ENCODE assay signal across 12 mouse cellular contexts in the genomic region with DNA sequence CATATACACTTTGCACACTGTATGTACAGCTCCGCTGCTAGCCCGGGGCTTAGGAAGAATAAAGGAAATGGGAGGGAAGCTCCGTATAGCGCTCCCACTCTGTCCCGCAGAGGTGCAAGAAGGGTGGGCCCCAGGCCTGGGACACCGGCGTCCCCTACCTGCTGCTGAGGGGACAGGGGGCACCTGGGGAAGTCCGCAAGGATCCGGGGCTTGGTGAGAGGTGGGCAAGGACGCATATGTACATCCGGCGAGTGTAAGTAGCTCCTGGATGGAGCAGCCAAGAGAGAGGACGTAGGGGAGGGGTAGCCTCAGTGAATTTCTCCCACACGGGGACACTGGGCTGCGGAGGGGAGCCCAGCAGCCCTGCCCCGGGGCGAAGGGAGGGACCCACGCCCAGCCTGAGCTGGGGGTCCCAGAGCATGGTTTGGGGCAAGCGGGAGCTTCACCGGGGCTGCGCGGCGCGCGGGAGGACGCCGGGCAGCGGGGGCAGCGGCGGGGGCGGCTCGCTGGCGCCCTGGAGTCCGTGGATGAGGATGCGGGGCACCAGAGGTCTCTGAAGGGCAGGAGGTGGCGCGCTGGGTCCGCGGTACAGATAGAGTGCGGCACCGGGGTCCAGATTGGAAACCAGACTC. TPM values are rescaled to one million over a fixed set of nuclear protein-coding genes. Genes with fewer than 3 reads are reported as not detected.
DNase-seq lines count a peak whose midpoint lies in the region; ATAC-seq and TF ChIP-seq lines count a peak whose summit lies in the region.
"Had no signal": no experiment of that assay in that cellular context is flagged by ENCODE, and none has a peak within 500 bp of the region (broad histone marks: within the 10 kb centered on the region; RNA-seq: fewer than 3 reads in every experiment).

No protein-coding gene starts in this region.

- no peak for TF ChIP-seq CTCF in kidney, adult 2 months (conservative IDR thresholded peaks at IDR 0.05; ENCODE audit: insufficient read depth, insufficient read length, low read depth, low read length)
- TF ChIP-seq CTCF in midbrain, postnatal 0 days (IDR thresholded peaks at IDR 0.05), result no peak

- H3K4me3 ChIP-seq in kidney, adult 2 months (ENCODE audit: insufficient read depth, low read depth, low read length), result peak overlapping the region; percentile 6; the same call in 1 of the 2 replicates
- H3K4me3 ChIP-seq in embryonic facial prominence, embryonic 14.5 days (ENCODE audit: low read depth, low read length), result peak overlapping the region; percentile 8
- peak overlapping the region; percentile 29 for H3K4me3 ChIP-seq in hindbrain, embryonic 16.5 days (ENCODE audit: low read length)
- peak overlapping the region; percentile 27 for H3K4me3 ChIP-seq in midbrain, postnatal 0 days (ENCODE audit: low read depth, low read length)

- no peaks in the 10 kb centered on the region for H3K9me3 ChIP-seq in embryonic facial prominence, embryonic 14.5 days (ENCODE audit: control insufficient read depth, low read length)
- H3K9me3 ChIP-seq in hindbrain, embryonic 16.5 days (ENCODE audit: control insufficient read depth, low read length), result no peaks in the 10 kb centered on the region
- H3K9me3 ChIP-seq in midbrain, postnatal 0 days (ENCODE audit: low read length), result no peaks in the 10 kb centered on the region

- H3K27me3 ChIP-seq in kidney, adult 2 months (replicated peaks; ENCODE audit: control insufficient read depth, insufficient read depth, low read length), result 0 out of 2 replicates have a peak, but pooled peaks cover 1% of the 10 kb centered on the region
- peaks cover 80% of the 10 kb centered on the region for H3K27me3 ChIP-seq in embryonic facial prominence, embryonic 14.5 days (replicated peaks; ENCODE audit: control insufficient read depth, insufficient read depth, low read length)
- peaks cover 77% of the 10 kb centered on the region for H3K27me3 ChIP-seq in hindbrain, embryonic 16.5 days (replicated peaks; ENCODE audit: control insufficient read depth, insufficient read depth, low read length)
- H3K27me3 ChIP-seq in midbrain, postnatal 0 days (ENCODE audit: insufficient read depth, low read length), result peaks cover 37% of the 10 kb centered on the region

- no peak overlapping the region for H3K9ac ChIP-seq in embryonic facial prominence, embryonic 14.5 days (ENCODE audit: low read depth, low read length)
- H3K9ac ChIP-seq in hindbrain, embryonic 16.5 days (ENCODE audit: low read depth, low read length), result peak overlapping the region; percentile 48
- peak overlapping the region; percentile 37 for H3K9ac ChIP-seq in midbrain, postnatal 0 days (replicated peaks; ENCODE audit: low read length, poor library complexity, severe bottlenecking)

- no peak overlapping the region for H3K4me2 ChIP-seq in embryonic facial prominence, embryonic 14.5 days (ENCODE audit: low read depth, low read length)
- peak overlapping the region; percentile 45 for H3K4me2 ChIP-seq in hindbrain, embryonic 16.5 days (ENCODE audit: low read length)
- H3K4me2 ChIP-seq in midbrain, postnatal 0 days (ENCODE audit: low read depth, low read length, poor library complexity, severe bottlenecking), result peak overlapping the region; percentile 40

- no peak for DNase-seq in kidney, adult 2 months
- no peak for DNase-seq in kidney, postnatal 36 days
- DNase-seq in embryonic facial prominence, embryonic 14.5 days (ENCODE audit: low spot score), result no peak
- no peak for DNase-seq in midbrain, postnatal 0 days (ENCODE audit: low spot score)
- DNase-seq in thymus, adult 18-20 months, result no peak
- DNase-seq in urinary bladder, adult 2 months (ENCODE audit: low spot score), result no peak
- DNase-seq in urinary bladder, postnatal 14 days (ENCODE audit: low spot score), result no peak
- DNase-seq: spleen, adult 18-20 months; thymus, postnatal 4 days had no signal

- ATAC-seq in embryonic facial prominence, embryonic 14.5 days (ENCODE audit: low read depth), result no peak
- no peak for ATAC-seq in hindbrain, embryonic 16.5 days
- ATAC-seq in midbrain, postnatal 0 days (ENCODE audit: low FRiP score), result no peak

- TF ChIP-seq POLR2A in kidney, adult 2 months (IDR thresholded peaks at IDR 0.05; ENCODE audit: low read depth, low read length), result no peak

- WGBS in kidney, adult 2 months, result 4% methylated on average over 40 of the region's 41 CpGs
- 3% methylated on average over 30 of the region's 41 CpGs for WGBS in embryonic facial prominence, embryonic 14.5 days
- WGBS in hindbrain, embryonic 16.5 days, result 2% methylated on average over 40 of the region's 41 CpGs
- under 1% methylated on average over 25 of the region's 41 CpGs for WGBS in midbrain, postnatal 0 days

- no peaks in the 10 kb centered on the region for H3K36me3 ChIP-seq in kidney, adult 2 months (ENCODE audit: control insufficient read depth, insufficient read depth, low read length)
- peaks cover 16% of the 10 kb centered on the region; the same call in 1 of the 2 replicates for H3K36me3 ChIP-seq in embryonic facial prominence, embryonic 14.5 days (ENCODE audit: control insufficient read depth, insufficient read depth, low read length)
- H3K36me3 ChIP-seq in hindbrain, embryonic 16.5 days (ENCODE audit: control insufficient read depth, insufficient read depth, low read length), result peaks cover 7% of the 10 kb centered on the region; the same call in 1 of the 2 replicates
- H3K36me3 ChIP-seq in midbrain, postnatal 0 days (ENCODE audit: insufficient read depth, low read length), result peaks cover 6% of the 10 kb centered on the region

- no peak overlapping the region for H3K27ac ChIP-seq in kidney, adult 2 months (ENCODE audit: insufficient read depth, low read depth, low read length)
- no peak overlapping the region for H3K27ac ChIP-seq in embryonic facial prominence, embryonic 14.5 days (replicated peaks; ENCODE audit: low read depth, low read length)
- peak overlapping the region; percentile 68 for H3K27ac ChIP-seq in hindbrain, embryonic 16.5 days (ENCODE audit: low read depth, low read length)
- peak overlapping the region; percentile 73 for H3K27ac ChIP-seq in midbrain, postnatal 0 days (ENCODE audit: low read depth, low read length)

- no peaks in the 10 kb centered on the region; the same call in 1 of the 2 replicates for H3K4me1 ChIP-seq in kidney, adult 2 months (ENCODE audit: control insufficient read depth, insufficient read depth, low read length)
- H3K4me1 ChIP-seq in embryonic facial prominence, embryonic 14.5 days (ENCODE audit: control insufficient read depth, insufficient read depth, low read length), result peaks cover 7% of the 10 kb centered on the region; the same call in 1 of the 2 replicates
- peaks cover 16% of the 10 kb centered on the region for H3K4me1 ChIP-seq in hindbrain, embryonic 16.5 days (ENCODE audit: control insufficient read depth, insufficient read depth, low read depth, low read length)
- H3K4me1 ChIP-seq in midbrain, postnatal 0 days (ENCODE audit: insufficient read depth, low read length), result no peaks in the 10 kb centered on the region; the same call in 1 of the 2 replicates

RNA-seq across cellular contexts. Expression of gene Barhl1, which starts 7.2 kb away (rescaled TPM):
- polyA plus RNA-seq in kidney, adult 2 months (2012; rRNA removed), result 0.05 and 0.07 TPM in 2 replicates
- polyA plus RNA-seq in embryonic facial prominence, embryonic 14.5 days (2014; fragmentation: Nextera tagmentation; extraction: Ambion mirVana), result 0.11 TPM in 1 of 2 replicates, not detected in the other
- polyA plus RNA-seq in hindbrain, embryonic 16.5 days (2015; fragmentation: Nextera tagmentation; extraction: Ambion mirVana), result 27.3 and 29.3 TPM in 2 replicates
- 36.8 and 49.0 TPM in 2 replicates for total RNA-seq in midbrain, postnatal 0 days (2014; rRNA removed)
- polyA plus RNA-seq in midbrain, postnatal 0 days (2015; fragmentation: Nextera tagmentation; extraction: Ambion mirVana), result 36.8 and 36.9 TPM in 2 replicates
- polyA plus RNA-seq in urinary bladder, adult 2 months (2012; rRNA removed), result 0.06 TPM in 1 of 2 replicates, not detected in the other
- total RNA-seq: hematopoietic stem cell, adult 5-6 weeks; left cerebral cortex, postnatal 36 days had no signal

Comparison
In these comparisons a context has a peak if more than half of its experiments do, and no peak if none do; other contexts are left out.
1. H3K27ac ChIP-seq: peak in hindbrain, embryonic 16.5 days (single experiment) and midbrain, postnatal 0 days (single experiment); none in kidney, adult 2 months (single experiment) and embryonic facial prominence, embryonic 14.5 days (single experiment).
2. RNA of gene Barhl1, which starts 7.2 kb away (polyA plus RNA-seq): 36.8 to 36.9 TPM in midbrain, postnatal 0 days and 27.3 to 29.3 TPM in hindbrain, embryonic 16.5 days; 0.11 TPM in embryonic facial prominence, embryonic 14.5 days, 0.05 to 0.07 TPM in kidney, adult 2 months and 0.06 TPM in urinary bladder, adult 2 months; every median in the first group is over 10 times any median in the second.
3. Peak in every context shown above with its lines, with median percentiles within 50 percentile points of each other: H3K4me3 ChIP-seq.